Mouse (Mus musculus) E14TG2a.4 (cell line): Measurements from ENCODE around the gene Serpinb9c.

Source experiments
- CTCF ChIP-seq: conservative IDR thresholded peaks from 2 replicates; pipeline ENCODE4 v1.5.1; 2014; ENCODE audit warnings: low read length
- POU5F1 ChIP-seq: IDR thresholded peaks from 2 replicates; pipeline ENCODE4 v1.6.1; 2014; ENCODE audit warnings: low read length, borderline replicate concordance

DNA sequence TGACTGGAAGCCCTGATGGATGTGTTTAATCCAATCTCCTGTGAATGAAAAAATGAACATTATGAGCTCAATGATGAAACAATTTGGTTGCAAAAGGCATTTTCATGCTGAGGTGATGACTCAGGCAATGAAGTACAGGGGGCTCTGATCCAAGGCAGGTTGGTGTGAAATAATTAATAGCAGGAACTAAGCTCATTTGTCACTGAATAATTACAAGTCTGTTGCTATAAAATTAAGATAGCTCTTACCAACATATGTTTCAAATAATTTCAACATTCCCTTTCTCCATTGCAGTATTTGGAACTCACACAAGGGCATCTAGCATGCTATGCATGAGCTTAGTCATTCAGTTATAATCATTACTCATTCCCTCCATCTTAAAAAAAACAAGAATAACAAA, 53.9 kb downstream of the Serpinb9c start:
- TF ChIP-seq CTCF (no peak), POU5F1 (no peak)
